Mouse (Mus musculus) MN1 (cell line): ENCODE results near the gene Hdac10.

ENCODE experiments used
- DNase-seq: peaks from one replicate; pipeline ENCODE4 v3.0.0-alpha.2; 2016; ENCODE audit warnings: low spot score

Hdac10 gene

DNA sequence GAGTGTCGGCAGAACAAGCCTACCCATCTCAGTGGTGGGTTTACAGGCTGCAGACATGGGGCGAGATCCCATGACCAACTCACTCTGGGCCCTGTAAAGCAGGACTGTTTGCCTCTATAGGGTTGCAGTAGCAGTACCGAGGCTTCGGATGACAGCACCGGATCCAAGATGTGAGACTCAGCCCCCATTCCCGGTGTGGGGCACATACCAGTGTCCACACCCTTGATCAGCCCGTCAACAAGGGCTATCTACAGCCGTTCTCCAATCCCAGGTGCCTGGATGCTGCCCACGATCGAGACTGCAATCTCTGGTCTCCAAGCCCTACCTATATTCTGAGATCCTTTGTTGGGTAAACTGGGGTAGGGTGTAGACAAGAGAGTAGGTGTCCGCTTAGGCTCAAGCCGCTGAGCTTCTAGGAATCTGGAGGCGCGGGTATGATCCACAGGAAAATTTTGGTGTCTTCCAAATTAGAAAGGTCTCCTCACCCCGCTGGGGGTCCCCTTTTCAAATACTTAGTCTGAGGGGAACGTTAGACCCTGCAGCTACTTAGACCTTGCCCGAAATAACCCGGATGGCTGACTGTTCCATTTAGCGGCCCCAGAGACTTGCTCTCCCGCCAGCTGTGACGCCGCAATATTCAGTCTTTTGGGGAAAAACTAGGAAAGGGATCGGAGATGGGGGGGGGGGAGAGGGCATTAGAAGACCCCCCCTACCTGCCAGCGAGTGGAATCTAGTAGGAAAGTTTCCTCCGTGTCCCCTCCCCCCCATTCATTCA is 20.2 kb upstream of the Hdac10 start:
- peak; percentile 36 for DNase-seq

DNA sequence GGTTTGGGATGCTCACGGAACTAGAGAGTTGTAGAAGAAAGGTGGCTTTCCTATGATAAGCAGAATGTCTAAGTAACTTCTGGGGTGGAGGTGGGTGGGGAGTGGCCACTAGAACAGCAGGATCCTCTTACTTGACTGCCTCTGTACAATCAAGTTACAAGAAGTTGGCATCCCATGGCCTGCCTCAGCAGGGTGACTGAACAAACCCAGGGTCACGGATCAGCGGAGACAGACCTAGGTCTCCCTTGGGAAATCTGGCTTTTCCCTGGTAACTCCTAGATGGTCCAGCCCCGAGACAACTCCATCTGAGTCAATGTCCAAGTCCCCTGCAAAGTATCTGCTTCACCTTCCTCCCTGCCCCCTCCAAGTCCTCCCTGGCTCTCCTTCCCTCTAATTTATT is 19.4 kb upstream of the Hdac10 start:
- peak; percentile 50 for DNase-seq

GRCm38 (mm10) chr15:89147456-89147855 is 19.0 kb upstream of the Hdac10 start:
- no peak for DNase-seq

- DNase-seq = no peak
Observed at GRCm38 (mm10) chr15:89147024-89147423, 18.5 kb upstream of the Hdac10 start.

DNA sequence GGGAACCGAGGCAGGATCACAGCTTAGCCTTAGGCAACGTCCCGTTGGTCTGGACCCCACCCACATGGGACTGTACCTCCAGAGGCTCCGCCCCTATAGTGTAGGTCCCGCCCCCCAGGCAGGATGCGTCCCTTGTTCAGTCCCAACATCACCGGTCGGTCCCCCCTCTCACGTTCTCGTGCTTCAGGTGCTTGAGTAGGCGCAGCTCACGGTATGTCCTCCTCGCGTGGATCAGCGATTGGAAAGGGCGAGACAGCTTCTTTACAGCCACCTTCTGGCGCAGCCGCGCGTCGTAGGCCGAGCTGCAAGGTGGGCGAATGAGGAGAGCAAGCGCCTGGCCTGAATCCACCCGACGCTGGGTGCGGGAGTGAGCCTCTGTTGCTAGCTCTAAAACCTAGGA is 18.0 kb upstream of the Hdac10 start:
- DNase-seq = no peak

DNA sequence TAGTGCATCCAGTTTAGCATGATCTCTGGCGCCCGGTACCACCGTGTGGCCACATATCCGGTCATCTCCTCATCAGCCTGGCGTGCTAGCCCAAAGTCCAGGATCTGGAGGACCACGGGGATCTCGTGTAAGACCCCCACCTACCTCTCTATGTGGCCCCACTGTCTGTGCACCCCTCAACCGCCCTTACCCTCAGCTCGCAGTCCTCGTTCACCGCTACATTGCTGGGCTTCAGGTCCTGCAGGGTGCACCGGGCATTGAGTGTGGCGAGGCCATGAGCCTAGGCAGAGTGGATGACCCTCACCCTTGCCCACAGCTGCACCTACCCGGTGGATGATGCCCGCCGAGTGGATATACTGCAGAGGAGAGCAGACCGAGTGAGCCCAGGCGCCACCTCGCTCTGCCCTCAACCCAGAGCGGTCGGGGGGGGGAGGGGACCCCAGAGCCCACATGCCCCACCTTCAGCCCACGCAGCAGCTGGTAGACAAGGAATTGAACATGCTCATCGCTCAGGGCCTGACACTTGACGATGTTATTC is 17.4 kb upstream of the Hdac10 start:
- no peak for DNase-seq

DNA sequence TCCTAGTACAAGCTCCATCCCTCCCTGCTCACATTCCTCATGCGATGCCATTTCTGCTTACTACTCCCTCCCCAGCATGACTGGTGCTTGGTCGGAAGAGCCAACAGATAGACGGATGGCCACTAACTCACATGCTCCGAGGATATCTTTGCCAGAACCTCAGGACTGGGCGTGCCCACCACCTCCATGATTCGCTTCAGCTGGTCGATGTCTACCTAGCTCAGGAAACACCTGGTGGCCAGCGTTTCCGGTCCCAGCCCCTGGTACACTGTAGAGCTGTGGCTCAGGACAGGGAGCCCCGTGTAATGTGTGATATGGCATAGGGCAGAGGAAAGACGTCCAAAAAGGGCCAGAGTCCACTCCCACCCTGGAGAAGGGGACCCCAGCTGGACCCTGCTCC is 16.5 kb upstream of the Hdac10 start:
- no peak for DNase-seq

DNA sequence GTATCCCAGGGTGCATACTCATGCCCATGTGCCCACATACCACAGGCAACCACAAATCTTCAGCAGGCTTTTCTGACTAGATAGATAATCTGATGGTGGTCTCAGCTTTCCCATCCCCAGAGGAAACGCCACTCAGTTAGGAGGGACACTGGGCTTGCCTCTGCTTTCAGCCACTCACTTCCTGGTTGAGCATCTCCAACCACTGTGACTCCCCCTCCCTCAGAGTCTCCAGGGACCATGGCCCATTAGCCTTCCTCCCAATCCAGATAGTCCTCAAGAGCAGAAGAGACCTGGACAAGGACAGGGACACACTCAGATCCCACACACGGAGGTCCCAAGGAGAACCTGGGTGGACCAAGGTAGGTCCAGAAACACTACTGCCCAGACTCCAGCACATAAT is 14.6 kb upstream of the Hdac10 start:
- DNase-seq = no peak

GRCm38 (mm10) chr15:89141905-89142304 is 13.4 kb upstream of the Hdac10 start:
- DNase-seq = peak; percentile 63

- DNase-seq = no peak
Observed at GRCm38 (mm10) chr15:89141443-89141842, 12.9 kb upstream of the Hdac10 start.

DNA sequence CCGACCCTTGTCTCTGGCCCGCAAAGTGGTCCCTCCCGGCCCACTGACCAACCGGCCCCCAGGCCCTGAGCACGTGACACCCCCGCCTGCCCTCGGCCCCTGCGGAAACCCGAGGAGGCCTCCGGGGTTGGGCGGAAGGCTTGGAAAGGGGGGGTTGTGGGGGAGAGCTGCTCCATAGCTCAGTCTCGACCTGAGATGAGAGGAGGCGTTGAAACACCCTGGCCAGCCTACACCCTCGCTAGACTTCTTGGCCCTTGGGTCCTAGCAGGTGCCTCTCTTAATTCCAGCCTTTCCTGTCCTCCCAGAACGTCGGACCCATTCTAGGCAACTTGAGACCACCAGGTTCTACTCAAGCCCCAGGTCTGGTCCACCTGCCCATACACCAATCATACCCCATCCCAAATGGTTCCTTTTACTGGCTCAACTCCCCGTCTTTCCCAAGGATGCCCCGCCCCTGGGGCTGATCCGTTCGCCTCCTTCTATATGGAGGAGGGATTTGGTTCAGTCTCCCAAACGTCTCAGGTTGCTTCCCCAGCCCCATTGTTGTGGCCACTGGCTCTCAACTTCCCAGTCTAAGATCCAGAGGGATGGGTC is 12.3 kb upstream of the Hdac10 start, which contains the start of gene Mapk12:
Mapk12 (minus strand) TSS at position 45 of the 594 bp plus-strand sequence.
- peak; percentile 79 for DNase-seq

- peak; percentile 76 for DNase-seq
Observed at GRCm38 (mm10) chr15:89140048-89140658, 11.7 kb upstream of the Hdac10 start.

GRCm38 (mm10) chr15:89138531-89138930 is 10.0 kb upstream of the Hdac10 start:
- DNase-seq = no peak

DNA sequence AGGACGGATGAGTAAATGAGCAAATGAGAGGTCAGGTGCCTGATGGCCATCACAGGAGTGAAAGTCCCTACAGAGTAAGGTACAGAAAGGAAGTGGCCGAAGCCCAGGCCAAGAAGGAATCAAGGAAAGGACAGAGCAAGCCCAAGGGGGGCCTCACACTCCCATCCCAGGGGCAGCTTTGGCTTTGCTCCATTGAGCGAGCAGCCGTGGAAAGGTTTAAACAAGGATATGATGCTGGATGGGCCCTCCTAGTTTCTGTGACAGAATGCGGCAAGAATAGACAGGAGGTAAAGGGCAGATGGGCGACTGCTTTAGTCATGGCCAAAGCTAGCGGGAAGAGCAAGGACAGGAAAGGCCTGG is 9.5 kb upstream of the Hdac10 start:
- DNase-seq = no peak

GRCm38 (mm10) chr15:89137378-89138045 is 9.0 kb upstream of the Hdac10 start:
- DNase-seq = no peak

DNA sequence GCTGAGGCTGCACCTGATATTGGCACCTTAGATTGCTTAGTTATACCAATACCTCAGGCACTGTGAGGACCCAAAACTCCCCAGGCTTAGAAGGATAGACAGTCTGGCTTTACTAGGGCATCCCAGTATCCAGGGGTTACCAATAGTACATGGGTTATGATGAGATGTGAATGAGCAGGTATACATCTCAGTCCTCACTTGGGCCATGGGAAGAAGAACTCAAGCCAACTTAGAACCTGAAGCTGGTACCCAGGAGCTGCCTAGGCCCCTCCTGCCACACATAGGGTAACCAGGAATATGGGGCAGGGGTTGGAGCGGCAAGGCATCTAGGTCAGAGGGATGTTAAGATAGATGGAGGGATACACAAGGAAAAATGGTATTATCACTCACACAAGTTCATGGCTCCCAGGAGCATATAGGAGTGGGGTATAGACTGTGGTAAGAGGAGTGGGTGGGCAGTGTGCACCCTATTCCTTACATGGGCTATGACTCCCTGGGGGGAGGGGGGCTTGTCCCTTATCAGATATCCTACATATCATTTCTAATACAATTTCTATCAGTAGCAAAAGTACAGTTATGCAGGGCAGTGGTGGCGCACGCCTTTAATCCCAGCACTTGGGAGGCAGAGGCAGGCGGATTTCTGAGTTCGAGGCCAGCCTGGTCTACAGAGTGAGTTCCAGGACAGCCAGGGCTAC is 8.1 kb upstream of the Hdac10 start:
- DNase-seq = no peak

DNA sequence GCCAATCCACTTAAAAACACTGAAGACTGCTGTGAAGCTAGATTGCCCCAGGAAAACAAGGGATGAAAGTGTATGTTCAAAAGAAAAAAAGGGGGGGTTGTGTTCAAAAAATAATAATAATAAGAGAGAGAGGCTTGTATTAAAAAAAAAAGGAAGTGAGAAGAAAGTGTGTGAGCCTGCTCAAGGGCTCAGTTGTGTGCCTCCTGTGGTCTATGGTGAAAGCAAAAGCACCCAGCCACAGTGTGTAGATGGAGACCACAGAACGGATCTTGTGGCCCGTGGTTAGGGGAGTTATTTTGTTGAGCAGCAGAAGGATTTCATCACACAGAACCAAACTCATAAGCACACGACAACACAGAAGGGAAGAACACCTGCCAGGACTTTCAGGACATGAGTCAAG is 2.8 kb upstream of the Hdac10 start:
- DNase-seq = no peak

DNA sequence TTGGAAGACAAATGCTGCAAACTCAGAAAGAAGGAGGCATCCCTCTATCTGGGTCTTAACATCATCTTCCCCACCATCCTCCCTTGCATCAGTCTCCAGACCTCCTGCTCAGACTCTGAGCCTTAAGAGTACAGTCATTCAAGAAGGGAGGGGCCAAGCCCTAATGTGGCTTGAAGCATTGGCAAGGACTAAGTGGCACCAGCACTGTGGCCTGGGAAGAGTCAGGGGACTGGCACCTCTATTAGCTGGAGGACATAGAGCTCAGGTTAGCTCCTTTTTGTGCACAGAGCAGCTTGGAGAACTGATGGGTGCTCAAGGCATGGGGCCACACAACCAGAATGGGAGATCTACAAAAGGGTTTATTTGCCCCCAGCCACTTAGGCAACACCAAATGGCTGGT is 1.7 kb upstream of the Hdac10 start:
- no peak for DNase-seq

GRCm38 (mm10) chr15:89127364-89127940 is 1.0 kb downstream of the Hdac10 start:
- no peak for DNase-seq

GRCm38 (mm10) chr15:89126622-89127021 is 1.9 kb downstream of the Hdac10 start:
- DNase-seq = no peak

DNA sequence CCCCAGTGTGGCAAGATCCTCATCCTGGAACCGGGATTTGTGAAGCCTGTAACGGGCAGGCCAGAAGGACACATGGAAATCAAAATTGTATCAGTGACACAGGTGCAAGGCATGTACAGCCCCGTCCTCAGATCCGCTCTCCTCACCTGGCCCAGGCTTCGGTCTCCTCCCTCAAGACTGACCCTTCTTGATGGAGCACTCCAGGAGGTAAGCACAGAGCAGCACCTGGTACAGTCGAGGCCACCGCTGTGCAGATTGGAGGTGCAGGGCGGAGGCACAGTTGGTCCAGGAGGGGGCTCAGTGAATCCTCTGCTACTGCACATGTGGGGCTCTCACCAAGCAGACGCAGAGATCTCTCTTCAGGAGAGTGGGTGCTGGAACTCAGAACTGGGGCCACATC is 3.1 kb downstream of the Hdac10 start:
- DNase-seq = no peak

DNA sequence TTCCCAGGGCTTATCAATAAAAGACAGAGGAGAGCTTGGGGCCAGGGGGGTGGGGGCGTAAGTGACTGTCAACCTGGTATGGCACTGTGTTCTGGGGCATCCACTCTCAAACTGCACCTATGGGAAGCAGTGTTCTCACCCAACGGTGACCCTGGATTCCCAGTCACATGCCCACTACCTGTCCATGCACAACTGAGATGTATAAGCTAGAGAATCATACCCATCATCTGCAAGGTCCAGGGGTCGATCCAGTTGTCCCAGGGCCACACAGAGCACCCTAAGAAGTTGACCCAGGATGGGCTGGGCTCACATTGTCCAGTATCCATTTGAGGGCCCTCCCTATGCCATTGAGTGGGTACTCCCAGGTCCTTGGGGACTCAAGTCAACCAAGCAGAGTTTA is 4.2 kb downstream of the Hdac10 start:
- no peak for DNase-seq
